Mouse (Mus musculus): ENCODE data around the gene Fndc3b.

Fndc3b gene

GRCm38 (mm10) chr3:27592728-27593484 is 118.2 kb downstream of the Fndc3b start:
- DNase-seq (ENCODE audit: low spot score in 2 of 2), result no peak

GRCm38 (mm10) chr3:27590823-27591222 is 120.3 kb downstream of the Fndc3b start:
- DNase-seq (ENCODE audit: low spot score in 2 of 2), result no peak

GRCm38 (mm10) chr3:27589305-27589704 is 121.8 kb downstream of the Fndc3b start:
- no peak for DNase-seq (ENCODE audit: low spot score in 2 of 2)

DNA sequence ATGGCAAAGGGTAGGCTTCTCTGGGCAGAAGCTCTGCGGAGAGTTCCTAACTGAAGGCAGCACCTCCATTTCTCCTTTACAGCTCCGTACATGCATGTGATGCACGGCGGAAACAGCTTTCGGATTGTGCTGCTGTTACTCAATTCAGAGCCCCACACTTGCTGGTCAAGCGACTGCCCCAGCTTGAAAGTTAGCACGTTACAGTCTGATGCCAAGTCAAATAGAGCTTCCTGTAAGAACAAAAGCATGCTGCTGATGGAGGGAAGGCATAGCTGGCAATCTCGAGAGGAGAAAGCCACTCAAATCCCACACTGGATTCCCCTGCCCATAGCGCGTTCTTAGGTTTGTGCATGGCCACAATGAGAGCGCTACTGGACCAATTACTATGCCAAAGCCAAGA is 122.5 kb downstream of the Fndc3b start:
- no peak for DNase-seq (ENCODE audit: low spot score in 2 of 2)

DNA sequence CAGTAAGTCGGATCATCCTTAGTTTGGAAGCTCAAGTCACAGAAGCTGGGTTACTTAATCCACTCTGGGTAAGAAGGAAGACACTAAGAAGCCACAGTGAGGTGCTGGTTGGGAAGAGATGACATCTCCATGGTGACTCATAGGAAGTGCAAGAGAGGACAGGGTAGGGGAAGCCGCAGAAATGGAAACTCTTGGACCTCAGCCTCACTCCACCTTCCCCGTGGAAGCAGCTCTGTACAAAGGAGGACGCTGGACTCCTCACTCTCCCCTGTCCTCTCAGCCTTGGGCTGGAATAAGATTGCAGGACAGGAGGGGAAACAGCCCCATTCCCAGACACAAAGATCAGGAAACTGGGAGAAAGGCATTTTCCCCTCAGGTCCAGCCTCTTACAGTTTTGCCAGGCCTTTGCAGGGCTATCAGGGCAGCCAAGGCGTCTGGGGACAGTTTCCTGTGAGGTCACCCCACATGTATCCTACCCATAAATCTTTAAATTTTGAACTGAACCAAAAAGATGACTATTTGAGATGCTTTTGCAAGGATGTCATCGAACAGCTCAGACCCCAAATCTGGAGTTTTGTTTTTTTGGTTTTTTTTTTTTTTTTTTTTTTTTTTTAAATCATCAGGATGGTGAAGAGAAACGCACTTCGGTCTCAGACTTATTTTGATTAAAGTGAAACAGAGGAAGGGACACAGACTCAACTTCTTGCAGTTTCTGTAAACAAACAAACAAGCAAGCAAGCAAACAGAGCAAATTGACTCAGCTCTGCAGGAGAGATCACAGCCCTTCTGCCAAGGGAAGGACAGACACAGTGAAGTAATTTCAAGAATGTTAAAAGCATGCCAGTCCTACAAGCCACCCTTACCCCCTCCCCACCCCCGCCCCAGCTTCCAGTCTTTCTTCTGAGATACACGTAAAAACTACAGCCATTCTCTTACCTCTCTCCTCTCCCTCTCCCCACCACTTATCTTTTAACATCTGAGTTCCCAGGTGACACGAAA is 126.2 kb downstream of the Fndc3b start:
- DNase-seq (ENCODE audit: low spot score in 2 of 2), result no peak

DNA sequence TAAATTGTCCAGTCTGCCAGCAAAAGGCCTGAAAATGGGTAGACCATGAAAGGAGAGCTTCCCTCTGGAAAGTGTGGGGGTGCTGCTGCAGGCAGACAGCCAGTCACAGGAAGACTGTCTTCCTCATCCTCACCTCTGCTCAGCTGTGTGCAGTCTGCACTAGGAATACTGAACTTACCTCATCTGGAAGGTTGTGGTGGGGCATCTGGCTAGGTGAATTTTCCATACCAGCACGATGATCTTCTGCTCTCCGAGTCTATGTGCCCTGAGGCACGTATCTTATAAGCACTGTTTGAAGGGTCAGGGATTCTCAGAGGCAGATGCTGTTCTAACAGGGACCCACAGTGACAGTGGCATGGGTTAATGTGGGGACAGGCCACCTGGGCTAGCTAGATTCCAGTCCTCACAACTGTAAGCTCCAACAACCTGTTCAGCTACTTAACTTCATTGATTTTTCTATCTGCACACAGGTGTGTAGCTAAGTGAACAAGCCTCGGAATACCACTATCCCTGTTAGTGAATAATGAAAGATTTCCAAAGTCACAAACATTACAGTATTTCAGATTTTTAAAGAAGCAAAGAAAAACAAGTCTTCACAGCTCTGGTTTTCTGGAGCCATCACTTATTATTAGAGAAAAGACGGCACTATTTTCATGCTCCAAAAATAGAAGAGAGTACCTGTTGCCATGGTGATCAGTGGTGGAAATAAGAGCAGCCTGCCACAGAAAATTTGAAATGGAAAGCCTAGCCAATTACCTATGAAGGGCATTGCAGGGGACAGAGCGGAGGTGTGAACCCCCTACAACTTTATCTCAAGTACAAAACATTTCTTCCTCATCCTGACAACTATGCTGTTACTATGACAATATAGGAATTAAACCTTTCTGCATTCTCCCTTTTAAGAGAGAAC is 128.9 kb downstream of the Fndc3b start:
- no peak for DNase-seq (ENCODE audit: low spot score in 2 of 2)

GRCm38 (mm10) chr3:27580956-27581355 is 130.2 kb downstream of the Fndc3b start:
- DNase-seq (ENCODE audit: low spot score in 2 of 2), result no peak

- DNase-seq (ENCODE audit: low spot score in 2 of 2), result no peak
These were observed 131.1 kb downstream of the Fndc3b start for GRCm38 (mm10) chr3:27579894-27580613.

- no peak for DNase-seq (ENCODE audit: low spot score in 2 of 2)
These were observed 131.9 kb downstream of the Fndc3b start for GRCm38 (mm10) chr3:27579229-27579628.

- no peak for DNase-seq (ENCODE audit: low spot score in 2 of 2)
These were observed 133.6 kb downstream of the Fndc3b start for GRCm38 (mm10) chr3:27577349-27578025.

DNA sequence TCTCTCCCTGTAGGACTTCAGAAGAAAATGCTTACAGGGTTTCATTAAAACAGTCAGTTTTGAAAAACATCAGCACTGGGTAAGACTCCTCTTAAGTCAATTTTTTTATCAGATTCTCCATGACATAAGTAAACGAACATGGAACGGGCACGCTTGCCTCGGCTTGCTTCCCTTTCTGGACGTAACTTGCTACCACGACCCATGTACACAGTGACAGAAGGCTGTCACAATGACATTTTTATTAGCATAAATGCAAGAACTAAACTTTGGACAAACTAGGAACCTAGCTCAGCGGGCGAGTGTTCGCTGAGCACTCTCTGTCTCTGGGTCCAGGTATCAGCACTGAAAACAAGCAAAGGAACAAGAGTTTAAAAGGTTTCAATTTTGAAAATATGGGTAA is 136.9 kb downstream of the Fndc3b start:
- DNase-seq (ENCODE audit: low spot score in 2 of 2), result no peak

GRCm38 (mm10) chr3:27573458-27573857 is 137.6 kb downstream of the Fndc3b start:
- DNase-seq (ENCODE audit: low spot score in 2 of 2), result no peak

DNA sequence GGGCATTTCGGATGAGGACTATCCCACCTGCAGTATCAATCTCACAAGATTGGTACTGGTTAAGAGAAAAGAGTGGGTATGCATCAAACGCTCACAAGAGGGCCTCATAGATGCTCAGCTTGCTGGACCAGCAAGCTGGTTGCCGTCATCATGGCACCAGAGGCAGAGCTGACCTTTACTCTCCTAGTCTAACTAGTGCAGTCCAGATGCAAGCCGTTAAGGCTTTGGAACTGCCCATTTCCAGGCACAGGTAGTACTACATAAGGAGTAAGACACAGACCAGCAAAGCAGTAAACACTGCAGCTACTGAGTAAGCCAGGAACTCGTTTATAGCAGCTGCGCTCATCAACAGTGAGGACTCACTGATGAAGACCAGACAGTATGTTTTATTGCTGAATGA is 138.8 kb downstream of the Fndc3b start:
- no peak for DNase-seq (ENCODE audit: low spot score in 2 of 2)

- DNase-seq (ENCODE audit: low spot score in 2 of 2), result no peak
These were observed 145.8 kb downstream of the Fndc3b start for GRCm38 (mm10) chr3:27565314-27565713.

- no peak for DNase-seq (ENCODE audit: low spot score in 2 of 2)
These were observed 148.0 kb downstream of the Fndc3b start for GRCm38 (mm10) chr3:27563047-27563624.

DNA sequence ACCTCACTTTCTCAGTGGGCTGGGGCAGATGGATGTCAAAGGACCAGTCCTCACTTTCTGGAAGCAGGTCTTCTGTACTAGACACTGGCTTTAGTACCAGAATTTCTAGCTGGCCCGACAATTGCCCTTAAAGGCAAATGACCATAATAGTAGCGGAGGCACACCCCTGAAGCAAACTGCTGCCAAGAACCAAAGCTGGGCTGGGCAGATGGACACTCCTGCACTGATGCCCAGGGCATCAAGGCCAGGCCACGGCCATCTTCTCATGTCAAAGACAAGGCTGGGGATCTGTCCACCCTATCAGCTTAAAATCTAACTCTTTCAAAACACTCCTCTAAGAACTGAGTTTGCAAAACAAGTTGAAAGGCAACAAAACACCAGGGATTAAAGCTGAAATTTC is 148.6 kb downstream of the Fndc3b start:
- DNase-seq (ENCODE audit: low spot score in 2 of 2), result no peak

GRCm38 (mm10) chr3:27561921-27562320 is 149.2 kb downstream of the Fndc3b start:
- peak; percentile 20 to 34 for DNase-seq (ENCODE audit: low spot score in 2 of 2)

GRCm38 (mm10) chr3:27559316-27559715 is 151.8 kb downstream of the Fndc3b start:
- no peak for DNase-seq (ENCODE audit: low spot score in 2 of 2)

DNA sequence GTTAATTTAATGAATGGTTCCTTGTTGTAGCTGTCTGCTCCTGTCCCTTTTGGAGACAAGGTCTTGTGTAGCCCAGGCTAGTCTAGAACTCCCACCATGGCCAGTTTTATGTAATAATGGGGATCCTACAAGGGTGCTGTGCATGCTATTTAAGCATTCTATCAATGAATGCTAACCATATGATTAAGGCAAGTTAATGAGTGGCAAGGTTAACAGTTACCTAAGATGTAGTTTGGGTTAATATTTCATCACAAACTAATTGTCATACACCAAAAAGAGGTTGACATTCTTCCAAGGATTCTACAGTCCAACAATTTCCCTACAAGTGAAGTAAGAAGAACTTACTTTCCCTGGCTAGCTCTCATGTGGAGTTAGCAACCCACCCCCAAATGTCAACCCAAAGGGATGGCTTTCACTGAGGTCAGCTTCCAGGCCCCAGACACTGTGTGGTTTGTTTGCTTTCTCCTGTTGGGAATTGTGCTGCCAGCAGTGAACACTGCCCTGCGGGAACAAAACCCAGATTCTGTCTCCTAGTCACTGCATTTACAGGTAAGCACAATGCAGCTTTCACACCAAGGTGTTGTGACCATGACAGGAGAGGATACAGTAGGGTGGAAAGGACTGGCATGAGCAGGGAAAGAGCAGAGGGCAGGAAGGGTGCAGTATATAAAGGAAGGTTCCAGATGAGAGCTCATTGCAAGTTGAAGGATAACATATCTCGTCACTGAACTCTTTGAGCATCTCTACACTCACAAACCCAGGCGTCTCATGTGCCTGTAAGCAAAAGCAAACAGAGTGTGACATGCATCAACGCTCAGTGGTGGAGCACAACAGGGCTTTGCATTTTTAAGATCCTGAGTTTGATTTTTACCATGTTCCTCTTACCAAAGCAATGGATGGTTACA is 153.8 kb downstream of the Fndc3b start:
- DNase-seq (ENCODE audit: low spot score in 2 of 2), result no peak
